Mouse (Mus musculus) heart, embryonic 16.5 days (tissue): ENCODE data around the gene Cdrt4. TPM values are rescaled to one million over a fixed set of nuclear protein-coding genes. Genes with fewer than 3 reads are reported as not detected.

ENCODE experiments used
- ATAC-seq: fragments of 200-750 bp; cut with Nextera tagmentation; replicated peaks from 2 replicates; pipeline ENCODE4 v1.8.0; 2017; ENCODE audit warnings: moderate number of reproducible peaks; ENCODE audit not compliant: insufficient read depth, low FRiP score; ENCODE audit errors: extremely low read depth
- H3K27ac ChIP-seq: fragments of 300-500 bp; sonication (generic); 2 replicates; pipeline ENCODE4 v1.5.1; 2014; ENCODE audit warnings: mild to moderate bottlenecking, low read length, control low read depth, moderate library complexity
- H3K27me3 ChIP-seq: fragments of 300-500 bp; sonication (generic); 2 replicates; pipeline ENCODE4 v1.6.1; 2014; ENCODE audit warnings: low read length, mixed read lengths; ENCODE audit not compliant: control insufficient read depth, insufficient read depth
- H3K36me3 ChIP-seq: fragments of 300-500 bp; sonication (generic); 2 replicates; pipeline ENCODE4 v1.6.1; 2014; ENCODE audit not compliant: control insufficient read depth, insufficient read depth
- H3K4me1 ChIP-seq: fragments of 300-500 bp; sonication (generic); 2 replicates; pipeline ENCODE4 v1.6.1; 2014; ENCODE audit warnings: low read length, mixed read lengths; ENCODE audit not compliant: control insufficient read depth, insufficient read depth
- H3K4me2 ChIP-seq: fragments of 300-500 bp; sonication (generic); 2 replicates; pipeline ENCODE4 v1.6.1; 2014; ENCODE audit warnings: low read depth, mild to moderate bottlenecking, control low read depth, low read length
- H3K4me3 ChIP-seq: fragments of 300-500 bp; sonication (generic); 2 replicates; pipeline ENCODE4 v1.5.1; 2014; ENCODE audit warnings: mild to moderate bottlenecking, control low read depth, low read length
- H3K9ac ChIP-seq: fragments of 300-500 bp; sonication (generic); 2 replicates; pipeline ENCODE4 v1.6.1; 2014; ENCODE audit warnings: low read length, control low read depth
- H3K9me3 ChIP-seq: fragments of 300-500 bp; sonication (generic); replicated peaks from 2 replicates; pipeline ENCODE4 v1.6.1; 2016; ENCODE audit warnings: low read length; ENCODE audit not compliant: control insufficient read depth
- WGBS: fragments of 180-500 bp; shearing (Covaris S2); extraction: QIAGEN DNeasy Blood & Tissue Kit; methylation state at CpG from one replicate; pipeline ENCODE4 v1.1.7; 2014; 5-methylcytosine and 5-hydroxymethylcytosine counted together
- polyA plus RNA-seq: library from polyadenylated mRNA; unstranded; fragments of >200 nt; fragmentation: Nextera tagmentation; extraction: Ambion mirVana; gene quantifications from 2 replicates; pipeline ENCODE4 v1.2.1, GENCODE M21; 2015

Cdrt4 gene
- polyA plus RNA-seq, 1 experiment from 2014 or later: 0.41 TPM

DNA sequence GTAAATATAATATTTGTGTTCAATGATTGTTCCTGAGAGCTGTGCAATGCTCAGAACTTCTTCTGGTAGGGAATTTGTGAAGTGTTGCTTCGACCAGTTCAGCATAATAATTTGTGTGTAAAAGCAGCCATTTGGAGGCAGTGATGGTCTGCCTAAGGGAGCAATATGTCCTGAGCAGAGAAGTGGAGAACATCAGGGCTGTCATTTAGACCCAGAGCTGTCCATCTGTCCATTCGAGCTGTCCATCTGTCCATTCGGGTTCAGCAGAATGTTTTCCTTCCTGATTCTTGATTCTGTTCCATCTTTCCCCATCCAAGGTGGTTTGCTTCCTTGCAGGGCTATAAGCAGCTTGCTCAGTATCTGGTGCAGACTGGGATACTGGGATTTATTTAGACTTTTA is 33.4 kb downstream of the Cdrt4 start:
- Histone ChIP-seq H3K9ac (no peak overlapping the region), H3K27me3 (no peaks in the 10 kb centered on the region), H3K36me3 (no peaks in the 10 kb centered on the region), H3K9me3 (peaks cover 6% of the 10 kb centered on the region), H3K27ac (no peak overlapping the region), H3K4me1 (peaks cover 3% of the 10 kb centered on the region), H3K4me2 (no peak overlapping the region), H3K4me3 (no peak overlapping the region)
- ATAC-seq: no peak
- 61% methylated on average over 3 of the region's 3 CpGs for whole genome bisulfite sequencing

DNA sequence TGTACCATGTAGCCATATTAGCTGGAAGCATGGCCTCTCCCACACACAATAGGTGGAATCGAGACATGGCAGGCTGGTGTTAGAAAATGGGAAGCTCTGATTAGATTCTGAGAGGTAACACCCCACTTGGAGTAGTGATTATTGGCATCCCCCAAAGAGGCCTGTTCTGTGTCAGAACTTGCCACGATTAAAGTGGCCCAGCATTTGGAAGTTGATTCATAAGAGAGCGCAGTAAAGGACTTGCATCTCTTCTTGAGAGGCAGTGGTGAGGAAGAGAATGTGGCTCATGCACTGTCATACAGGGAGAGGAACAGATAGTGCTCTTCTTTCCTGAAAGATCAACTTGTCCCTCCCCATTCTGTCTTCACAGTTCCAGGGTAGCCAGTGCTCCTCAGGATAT is 34.1 kb downstream of the Cdrt4 start:
- 63% methylated on average over 3 of the region's 3 CpGs for WGBS
- Histone ChIP-seq H3K9ac (no peak overlapping the region), H3K4me1 (peaks cover 3% of the 10 kb centered on the region), H3K4me3 (no peak overlapping the region), H3K27ac (no peak overlapping the region), H3K9me3 (peaks cover 6% of the 10 kb centered on the region), H3K36me3 (no peaks in the 10 kb centered on the region), H3K4me2 (no peak overlapping the region), H3K27me3 (no peaks in the 10 kb centered on the region)
- ATAC-seq: no peak

DNA sequence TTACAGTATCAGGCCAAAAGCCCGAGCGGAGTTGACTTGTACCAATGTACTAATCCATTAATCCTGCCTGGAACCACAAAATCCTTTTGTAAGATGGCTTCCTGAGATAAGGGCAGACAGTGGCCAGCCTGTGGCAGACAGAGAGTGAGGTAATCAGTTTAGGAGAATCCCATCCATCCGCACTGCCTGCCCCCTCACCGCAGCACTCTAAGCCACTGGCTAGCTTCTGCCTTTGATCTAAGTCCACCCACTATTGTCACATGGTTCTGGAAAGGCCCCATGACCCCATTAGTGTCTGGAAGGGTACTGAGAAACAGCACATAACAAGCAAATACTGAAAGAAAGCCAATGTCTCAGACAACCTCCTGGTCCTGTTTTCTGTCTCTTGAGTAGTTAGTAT is 35.6 kb downstream of the Cdrt4 start:
- H3K4me3 ChIP-seq: no peak overlapping the region
- peaks cover 3% of the 10 kb centered on the region for H3K4me1 ChIP-seq
- WGBS: 64% methylated on average over 4 of the region's 4 CpGs
- ATAC-seq: no peak
- H3K27me3 ChIP-seq: no peaks in the 10 kb centered on the region
- H3K27ac ChIP-seq: no peak overlapping the region
- no peak overlapping the region for H3K4me2 ChIP-seq
- H3K9ac ChIP-seq: no peak overlapping the region
- no peaks in the 10 kb centered on the region for H3K36me3 ChIP-seq
- H3K9me3 ChIP-seq: no peaks in the 10 kb centered on the region

DNA sequence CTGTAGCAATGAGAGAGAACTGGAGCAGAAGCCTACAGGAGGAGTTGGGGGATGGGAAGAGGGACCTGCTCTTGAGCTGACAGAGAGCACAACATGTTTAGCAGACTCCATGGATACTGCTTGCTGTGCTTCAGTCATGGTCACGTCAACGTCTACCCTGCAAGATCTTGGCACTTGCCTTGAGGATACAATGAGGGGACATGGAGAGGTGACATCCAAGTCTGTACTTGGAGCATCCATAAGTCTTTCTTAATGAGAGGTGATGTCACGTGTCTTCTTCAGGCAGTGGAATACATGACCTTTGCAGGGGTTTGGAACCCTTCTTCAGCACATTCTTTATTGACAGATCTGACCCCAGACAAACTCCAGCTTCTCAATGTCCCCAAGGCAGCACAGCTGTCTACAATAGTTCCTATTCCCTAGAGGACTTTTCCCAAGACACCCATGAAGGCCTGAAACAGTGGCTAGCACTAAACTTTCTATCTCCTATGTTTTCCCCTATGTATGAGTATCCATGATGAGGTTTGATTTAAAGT is 39.2 kb downstream of the Cdrt4 start:
- no peak overlapping the region for H3K9ac ChIP-seq
- no peaks in the 10 kb centered on the region for H3K27me3 ChIP-seq
- no peak overlapping the region for H3K4me3 ChIP-seq
- H3K4me1 ChIP-seq: peaks cover 4% of the 10 kb centered on the region
- no peak for ATAC-seq
- 87% methylated on average over 3 of the region's 3 CpGs for WGBS
- no peaks in the 10 kb centered on the region for H3K9me3 ChIP-seq
- no peaks in the 10 kb centered on the region for H3K36me3 ChIP-seq
- H3K4me2 ChIP-seq: no peak overlapping the region
- no peak overlapping the region for H3K27ac ChIP-seq

DNA sequence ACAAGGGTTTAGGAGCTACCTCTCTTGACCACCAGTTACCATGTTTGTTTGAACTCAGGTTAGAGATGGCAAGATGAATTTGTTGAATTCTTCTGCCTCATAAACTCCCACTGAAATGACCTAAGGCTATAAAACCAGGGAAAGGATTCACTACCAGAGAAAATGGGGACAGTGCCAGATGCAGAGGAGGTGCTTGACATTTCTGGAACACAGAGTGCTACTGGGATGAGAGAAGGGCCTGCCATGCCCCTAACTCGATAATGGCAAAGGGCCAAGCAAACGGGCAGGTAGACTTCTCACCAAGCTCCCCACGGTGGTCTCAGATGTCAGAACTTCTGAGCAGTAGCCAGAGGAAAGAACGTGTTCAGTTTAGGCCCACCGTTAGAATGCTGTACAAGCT is 39.8 kb downstream of the Cdrt4 start:
- Histone ChIP-seq H3K27me3 (no peaks in the 10 kb centered on the region), H3K9ac (no peak overlapping the region), H3K4me3 (no peak overlapping the region), H3K27ac (no peak overlapping the region), H3K9me3 (no peaks in the 10 kb centered on the region), H3K4me2 (no peak overlapping the region), H3K36me3 (no peaks in the 10 kb centered on the region), H3K4me1 (peaks cover 7% of the 10 kb centered on the region)
- ATAC-seq: no peak
- 74% methylated on average over 5 of the region's 5 CpGs for WGBS

DNA sequence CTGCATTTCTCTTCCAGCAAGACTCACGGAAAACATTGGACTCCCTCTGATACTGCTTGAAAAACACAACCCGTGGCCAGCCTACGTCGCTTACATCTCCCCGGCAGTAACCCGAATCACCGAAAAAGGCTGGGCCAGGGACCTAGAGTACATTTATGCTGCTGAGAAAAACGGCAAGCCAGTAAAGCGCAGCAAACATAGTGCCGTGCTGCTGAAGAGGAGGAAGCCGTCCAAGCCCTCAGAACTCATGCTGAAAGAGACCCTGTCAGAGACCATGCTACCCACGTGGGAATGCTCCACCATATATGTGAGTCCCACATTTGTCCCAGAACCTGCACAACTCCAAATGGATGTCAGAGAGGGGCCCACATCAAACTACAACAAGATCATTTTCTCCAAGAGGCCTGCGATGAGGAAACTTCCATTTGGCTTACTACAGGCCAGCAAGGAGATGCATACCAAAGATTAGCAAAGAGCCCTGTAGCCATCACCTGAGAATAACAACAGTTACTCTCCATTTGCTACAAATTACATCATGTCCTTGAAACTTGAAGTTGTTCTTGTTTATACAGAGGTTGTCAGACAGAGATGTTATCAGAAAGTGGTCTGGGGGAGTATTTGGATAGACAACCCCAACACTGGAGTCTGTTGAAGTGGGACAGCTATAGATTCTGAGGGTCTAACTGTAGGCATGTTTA is 41.7 kb downstream of the Cdrt4 start:
- ATAC-seq: no peak

DNA sequence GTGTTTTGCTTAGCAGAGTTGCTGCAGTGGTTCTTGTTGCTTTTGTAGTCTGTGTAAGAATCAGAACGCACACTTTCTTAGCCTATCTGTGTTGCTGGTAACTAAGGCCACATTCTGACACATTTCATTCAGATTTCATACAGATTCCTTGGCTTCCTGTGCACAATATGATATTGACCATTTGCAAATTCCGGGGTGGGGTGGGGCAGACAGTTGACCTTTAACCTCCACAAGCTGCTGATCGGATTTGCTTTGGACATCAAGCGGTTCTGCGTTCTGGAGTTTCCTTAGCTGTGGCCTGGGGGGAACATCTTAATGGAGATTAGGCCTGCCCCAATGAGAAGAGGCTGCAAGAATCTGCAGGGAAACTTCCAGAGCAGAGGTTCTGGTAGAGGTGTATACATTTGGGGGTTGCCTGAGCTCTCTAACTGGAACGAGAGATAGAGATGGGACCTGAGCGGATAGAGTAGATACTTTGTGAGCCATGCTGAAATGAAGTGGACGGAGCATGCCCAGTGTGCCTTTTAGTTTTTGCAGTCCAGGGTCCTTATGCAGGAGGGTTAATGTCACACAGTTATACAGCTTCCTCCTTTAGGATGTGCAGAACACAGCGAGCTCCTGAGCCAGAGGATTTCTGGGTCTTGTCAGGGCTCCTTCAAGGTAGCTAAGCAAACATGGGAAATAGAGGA is 44.2 kb downstream of the Cdrt4 start:
- Histone ChIP-seq H3K36me3 (no peaks in the 10 kb centered on the region), H3K4me2 (no peak overlapping the region), H3K9me3 (no peaks in the 10 kb centered on the region), H3K4me3 (no peak overlapping the region), H3K9ac (no peak overlapping the region), H3K27me3 (no peaks in the 10 kb centered on the region), H3K27ac (no peak overlapping the region; the same call in 1 of the 2 replicates), H3K4me1 (peaks cover 34% of the 10 kb centered on the region)
- no peak for ATAC-seq
- WGBS: 79% methylated on average over 9 of the region's 9 CpGs

More for the DNA sequence above, 41.7 kb downstream of the Cdrt4 start:
- H3K4me2 ChIP-seq: no peak overlapping the region
- H3K36me3 ChIP-seq: no peaks in the 10 kb centered on the region
- no peaks in the 10 kb centered on the region for H3K27me3 ChIP-seq
- no peak overlapping the region for H3K9ac ChIP-seq
- 84% methylated on average over 13 of the region's 13 CpGs for WGBS
- H3K4me3 ChIP-seq: no peak overlapping the region
- no peaks in the 10 kb centered on the region for H3K9me3 ChIP-seq
- no peak overlapping the region for H3K27ac ChIP-seq
- H3K4me1 ChIP-seq: peaks cover 23% of the 10 kb centered on the region

DNA sequence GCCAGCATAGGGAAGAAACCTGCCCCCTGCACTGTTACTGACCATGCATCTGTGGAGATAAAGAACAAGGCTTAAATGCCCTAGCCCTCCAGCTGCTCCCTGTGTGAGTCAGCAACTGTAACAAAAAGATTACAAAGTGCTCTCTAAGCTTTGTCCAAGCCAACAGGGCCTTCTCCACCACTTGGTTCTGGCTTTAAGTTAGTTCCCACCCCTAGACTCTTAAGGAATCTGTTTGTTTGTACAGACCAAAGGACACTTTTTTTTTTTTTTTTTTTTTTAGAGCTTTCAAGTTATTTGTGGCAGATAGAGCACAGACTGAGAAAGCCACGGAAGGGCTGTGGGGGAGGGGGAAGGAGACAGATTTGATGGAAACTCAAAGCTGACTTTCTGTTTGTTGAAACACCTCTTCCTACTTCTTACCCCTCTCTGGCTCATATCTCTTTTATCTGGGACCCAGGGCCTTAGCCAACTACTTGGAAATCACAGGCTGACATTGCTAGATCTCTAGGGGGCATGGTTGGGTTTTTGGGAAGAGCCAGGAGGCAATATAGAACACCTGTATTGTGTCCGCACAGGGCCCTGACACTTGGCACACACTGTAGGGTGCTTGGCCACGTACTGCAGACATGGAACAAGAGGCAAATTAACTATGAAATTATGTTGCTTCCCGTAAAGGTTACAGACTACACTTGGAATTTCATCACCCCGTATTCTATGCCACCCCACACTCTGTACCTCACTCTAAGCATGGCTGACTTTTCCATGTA is 44.9 kb downstream of the Cdrt4 start:
- no peaks in the 10 kb centered on the region for H3K36me3 ChIP-seq
- no peak for ATAC-seq
- H3K27ac ChIP-seq: peak overlapping the region; percentile 25; the same call in 1 of the 2 replicates
- H3K27me3 ChIP-seq: no peaks in the 10 kb centered on the region
- H3K4me1 ChIP-seq: peaks cover 34% of the 10 kb centered on the region
- H3K9ac ChIP-seq: no peak overlapping the region
- no peaks in the 10 kb centered on the region for H3K9me3 ChIP-seq
- H3K4me2 ChIP-seq: no peak overlapping the region
- 63% methylated on average over 5 of the region's 5 CpGs for WGBS
- no peak overlapping the region for H3K4me3 ChIP-seq

DNA sequence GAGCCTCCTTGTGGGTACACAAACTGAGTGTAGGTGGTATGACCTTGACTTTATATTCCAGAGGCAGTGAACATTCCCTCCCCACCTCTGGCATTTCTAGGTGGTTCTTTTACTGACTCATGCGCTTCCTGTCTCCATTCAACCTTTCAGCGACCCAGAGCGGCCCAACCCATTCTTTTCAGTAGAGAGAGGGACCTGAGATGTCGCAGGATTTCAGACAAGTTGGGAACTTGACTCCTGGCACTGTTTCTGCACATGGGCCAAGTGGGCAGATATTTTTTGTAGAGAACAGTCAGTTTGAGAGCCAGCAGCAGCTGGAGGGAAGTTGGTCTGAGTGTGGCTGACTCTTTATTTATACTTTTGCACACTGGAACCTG is 45.5 kb downstream of the Cdrt4 start:
- H3K4me1 ChIP-seq: peaks cover 34% of the 10 kb centered on the region
- no peaks in the 10 kb centered on the region for H3K27me3 ChIP-seq
- H3K36me3 ChIP-seq: no peaks in the 10 kb centered on the region
- no peak overlapping the region for H3K4me3 ChIP-seq
- peak overlapping the region; percentile 69 for H3K27ac ChIP-seq
- no peak for ATAC-seq
- no peak overlapping the region for H3K4me2 ChIP-seq
- no peaks in the 10 kb centered on the region for H3K9me3 ChIP-seq
- H3K9ac ChIP-seq: no peak overlapping the region
- WGBS: 47% methylated on average over 4 of the region's 4 CpGs
